Mouse (Mus musculus): ENCODE results near the gene Wdfy3. TPM values are rescaled to one million over a fixed set of nuclear protein-coding genes. Genes with fewer than 3 reads are reported as not detected.
"Not testable (repeated sequence)": the region's sequence is repeated elsewhere in the genome, so short reads cannot be mapped to it uniquely, and the experiment has no call there.

The Wdfy3 gene
- polyA plus RNA-seq, 1 experiment from 2014 or later = 20.8 TPM

- WGBS = 79% methylated on average over 3 of the region's 3 CpGs
Observed at GRCm38 (mm10) chr5:101995451-101995995, 74.2 kb downstream of the Wdfy3 start.

GRCm38 (mm10) chr5:101993996-101994395, 75.7 kb downstream of the Wdfy3 start:
- WGBS = 49% methylated on average over 5 of the region's 5 CpGs
- H3K4me2 ChIP-seq = no peak overlapping the region
- H3K4me3 ChIP-seq (replicated peaks) = no peak overlapping the region
- no peaks in the 10 kb centered on the region for H3K27me3 ChIP-seq
- H3K36me3 ChIP-seq = peaks cover 6% of the 10 kb centered on the region; the same call in 1 of the 2 replicates
- no peaks in the 10 kb centered on the region for H3K9me3 ChIP-seq (replicated peaks)
- H3K4me1 ChIP-seq = peaks cover 32% of the 10 kb centered on the region
- ATAC-seq (replicated peaks; ENCODE audit: low FRiP score) = peak; percentile 47; the same call in 1 of the 2 replicates
- H3K9ac ChIP-seq = no peak overlapping the region
- no peak overlapping the region for H3K27ac ChIP-seq

More at GRCm38 (mm10) chr5:101995451-101995995, 74.2 kb downstream of the Wdfy3 start:
- ATAC-seq (replicated peaks; ENCODE audit: low FRiP score) = no peak
- no peak overlapping the region for H3K9ac ChIP-seq
- no peak overlapping the region for H3K4me2 ChIP-seq
- H3K4me3 ChIP-seq (replicated peaks) = no peak overlapping the region
- H3K27me3 ChIP-seq = no peaks in the 10 kb centered on the region
- no peaks in the 10 kb centered on the region for H3K9me3 ChIP-seq (replicated peaks)
- peaks cover 8% of the 10 kb centered on the region; the same call in 1 of the 2 replicates for H3K36me3 ChIP-seq
- no peak overlapping the region for H3K27ac ChIP-seq
- peaks cover 29% of the 10 kb centered on the region for H3K4me1 ChIP-seq

DNA sequence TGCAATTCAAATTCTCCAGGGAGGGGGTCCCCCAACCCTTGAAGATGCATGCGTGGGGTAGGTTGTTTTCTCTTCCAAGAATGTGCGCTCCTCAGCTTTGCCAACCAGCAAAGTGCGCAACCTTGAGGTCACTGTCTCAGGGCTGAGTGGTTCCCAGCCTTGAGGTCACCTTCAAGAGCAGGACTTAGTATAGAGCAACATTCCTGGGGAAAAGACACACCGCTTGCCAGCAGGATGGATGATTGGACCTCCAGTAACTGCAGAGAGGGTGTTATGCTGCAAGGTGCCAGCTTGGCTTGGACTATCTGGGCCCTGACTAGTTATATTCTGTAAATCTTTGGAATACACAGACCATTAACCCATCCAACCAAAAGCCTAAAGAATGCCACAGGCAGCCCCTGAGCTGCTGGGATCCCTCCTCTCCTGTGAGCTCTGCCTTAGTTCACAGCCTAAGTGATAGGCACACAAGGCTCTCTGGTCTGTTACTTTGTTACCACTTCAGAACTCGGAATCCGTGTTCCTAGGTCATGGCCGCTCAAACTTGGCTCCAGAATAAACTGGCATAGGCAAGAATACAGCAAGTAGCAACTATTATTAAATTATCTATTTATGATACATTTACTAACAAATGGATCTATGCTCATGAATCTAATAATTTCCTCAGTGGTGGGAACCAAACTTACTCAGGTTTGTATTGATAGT, 76.6 kb downstream of the Wdfy3 start:
- H3K9me3 ChIP-seq (replicated peaks) = no peaks in the 10 kb centered on the region
- H3K4me3 ChIP-seq (replicated peaks) = no peak overlapping the region
- 65% methylated on average over 7 of the region's 7 CpGs for WGBS
- peak; percentile 76 for ATAC-seq (replicated peaks; ENCODE audit: low FRiP score)
- H3K4me2 ChIP-seq = no peak overlapping the region
- H3K27ac ChIP-seq = peak overlapping the region; percentile 68
- peaks cover 6% of the 10 kb centered on the region; the same call in 1 of the 2 replicates for H3K36me3 ChIP-seq
- H3K27me3 ChIP-seq = no peaks in the 10 kb centered on the region
- H3K4me1 ChIP-seq = peaks cover 32% of the 10 kb centered on the region
- no peak overlapping the region for H3K9ac ChIP-seq

DNA sequence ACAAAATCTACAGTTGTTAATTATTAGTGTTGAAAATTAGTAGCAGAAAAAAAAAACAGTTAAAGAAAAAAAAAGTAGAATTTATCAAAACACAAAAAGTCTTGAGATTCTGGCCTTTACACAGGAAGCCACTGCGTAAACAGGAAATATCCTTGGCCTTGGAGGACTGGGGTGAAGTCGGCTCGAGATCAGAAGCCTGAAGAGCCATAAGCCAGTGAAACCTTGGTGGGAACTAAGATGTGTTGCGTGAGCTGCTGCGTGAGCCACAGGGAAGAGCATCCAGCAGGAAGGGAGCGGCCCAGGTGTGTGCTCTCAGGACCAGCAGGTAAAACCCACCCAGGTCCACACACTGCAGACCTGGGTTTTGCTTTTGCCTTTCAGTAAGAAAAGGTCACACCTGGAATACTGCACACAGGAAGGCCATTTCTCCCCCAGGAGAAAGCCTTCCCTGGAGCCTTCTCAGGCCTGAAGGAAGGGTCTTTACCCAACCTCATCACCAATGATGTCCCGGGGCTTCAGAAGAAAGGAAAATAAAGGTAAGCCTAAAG, 79.3 kb downstream of the Wdfy3 start:
- H3K9me3 ChIP-seq (replicated peaks) = no peaks in the 10 kb centered on the region
- no peaks in the 10 kb centered on the region for H3K36me3 ChIP-seq
- H3K27me3 ChIP-seq = no peaks in the 10 kb centered on the region
- 71% methylated on average over 7 of the region's 7 CpGs for WGBS
- H3K4me3 ChIP-seq (replicated peaks) = no peak overlapping the region
- peaks cover 32% of the 10 kb centered on the region for H3K4me1 ChIP-seq
- ATAC-seq (replicated peaks; ENCODE audit: low FRiP score) = no peak
- H3K27ac ChIP-seq = peak overlapping the region; percentile 49; the same call in 1 of the 2 replicates
- H3K4me2 ChIP-seq = no peak overlapping the region
- no peak overlapping the region for H3K9ac ChIP-seq

GRCm38 (mm10) chr5:101988476-101988875, 81.2 kb downstream of the Wdfy3 start:
- H3K27ac ChIP-seq = no peak overlapping the region
- WGBS = 91% methylated on average over 10 of the region's 10 CpGs
- H3K36me3 ChIP-seq = no peaks in the 10 kb centered on the region
- no peak overlapping the region for H3K4me3 ChIP-seq (replicated peaks)
- no peaks in the 10 kb centered on the region for H3K27me3 ChIP-seq
- H3K4me2 ChIP-seq = no peak overlapping the region
- H3K4me1 ChIP-seq = peaks cover 24% of the 10 kb centered on the region
- H3K9me3 ChIP-seq (replicated peaks) = no peaks in the 10 kb centered on the region
- H3K9ac ChIP-seq = no peak overlapping the region
- ATAC-seq (replicated peaks; ENCODE audit: low FRiP score) = no peak

- WGBS = 65% methylated on average over 3 of the region's 3 CpGs
- Histone ChIP-seq H3K36me3 (0 out of 2 replicates have a peak, but pooled peaks cover 3% of the 10 kb centered on the region), H3K4me2 (no peak overlapping the region), H3K27me3 (no peaks in the 10 kb centered on the region), H3K4me3 (replicated peaks) (no peak overlapping the region), H3K27ac (no peak overlapping the region), H3K9me3 (replicated peaks) (no peaks in the 10 kb centered on the region), H3K4me1 (peaks cover 13% of the 10 kb centered on the region), H3K9ac (no peak overlapping the region)
- ATAC-seq (replicated peaks; ENCODE audit: low FRiP score) = no peak
Observed at GRCm38 (mm10) chr5:101986694-101987093, 83.0 kb downstream of the Wdfy3 start.

- Histone ChIP-seq H3K4me2 (no peak overlapping the region), H3K27ac (peak overlapping the region; percentile 64), H3K4me3 (replicated peaks) (no peak overlapping the region), H3K9ac (no peak overlapping the region), H3K27me3 (no peaks in the 10 kb centered on the region), H3K36me3 (peaks cover 38% of the 10 kb centered on the region), H3K9me3 (replicated peaks) (no peaks in the 10 kb centered on the region), H3K4me1 (no peaks in the 10 kb centered on the region)
- ATAC-seq (replicated peaks; ENCODE audit: low FRiP score) = no peak
- 83% methylated on average over 5 of the region's 5 CpGs for WGBS
Observed at GRCm38 (mm10) chr5:101982239-101982638, 87.5 kb downstream of the Wdfy3 start.

DNA sequence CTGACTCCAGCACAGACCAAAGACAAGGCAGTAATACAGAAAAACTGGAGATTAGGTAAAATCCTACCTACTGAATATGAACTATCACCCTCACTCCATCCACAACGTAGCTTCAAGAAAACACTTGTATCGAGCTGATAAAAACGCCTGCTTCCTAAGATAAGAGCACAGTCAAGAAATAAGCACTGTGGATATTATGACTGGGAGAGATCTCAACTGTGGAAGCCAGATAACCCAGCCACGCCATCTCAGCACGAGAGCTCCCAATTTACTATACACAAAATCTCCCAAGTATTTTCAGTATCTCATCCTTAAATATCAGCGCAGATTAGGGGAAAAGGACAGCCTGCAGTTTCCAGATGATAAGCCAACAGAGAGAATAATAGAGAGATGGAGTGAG, 90.1 kb downstream of the Wdfy3 start:
- no peak overlapping the region for H3K27ac ChIP-seq
- no peaks in the 10 kb centered on the region for H3K9me3 ChIP-seq (replicated peaks)
- no peak overlapping the region for H3K4me2 ChIP-seq
- WGBS = 91% methylated on average over 6 of the region's 6 CpGs
- no peak overlapping the region for H3K4me3 ChIP-seq (replicated peaks)
- H3K9ac ChIP-seq = no peak overlapping the region
- no peak for ATAC-seq (replicated peaks; ENCODE audit: low FRiP score)
- no peaks in the 10 kb centered on the region for H3K4me1 ChIP-seq
- H3K27me3 ChIP-seq = no peaks in the 10 kb centered on the region
- H3K36me3 ChIP-seq = peaks cover 38% of the 10 kb centered on the region

GRCm38 (mm10) chr5:101972594-101972993, 97.1 kb downstream of the Wdfy3 start:
- H3K27ac ChIP-seq; H3K4me3 ChIP-seq (replicated peaks); H3K9me3 ChIP-seq (replicated peaks); H3K27me3 ChIP-seq; H3K9ac ChIP-seq; ATAC-seq (replicated peaks; ENCODE audit: low FRiP score); H3K4me2 ChIP-seq: not testable (repeated sequence)
- Histone ChIP-seq H3K36me3 (peaks cover 10% of the 10 kb centered on the region), H3K4me1 (peaks cover 29% of the 10 kb centered on the region)
- 79% methylated on average over 4 of the region's 4 CpGs for WGBS

DNA sequence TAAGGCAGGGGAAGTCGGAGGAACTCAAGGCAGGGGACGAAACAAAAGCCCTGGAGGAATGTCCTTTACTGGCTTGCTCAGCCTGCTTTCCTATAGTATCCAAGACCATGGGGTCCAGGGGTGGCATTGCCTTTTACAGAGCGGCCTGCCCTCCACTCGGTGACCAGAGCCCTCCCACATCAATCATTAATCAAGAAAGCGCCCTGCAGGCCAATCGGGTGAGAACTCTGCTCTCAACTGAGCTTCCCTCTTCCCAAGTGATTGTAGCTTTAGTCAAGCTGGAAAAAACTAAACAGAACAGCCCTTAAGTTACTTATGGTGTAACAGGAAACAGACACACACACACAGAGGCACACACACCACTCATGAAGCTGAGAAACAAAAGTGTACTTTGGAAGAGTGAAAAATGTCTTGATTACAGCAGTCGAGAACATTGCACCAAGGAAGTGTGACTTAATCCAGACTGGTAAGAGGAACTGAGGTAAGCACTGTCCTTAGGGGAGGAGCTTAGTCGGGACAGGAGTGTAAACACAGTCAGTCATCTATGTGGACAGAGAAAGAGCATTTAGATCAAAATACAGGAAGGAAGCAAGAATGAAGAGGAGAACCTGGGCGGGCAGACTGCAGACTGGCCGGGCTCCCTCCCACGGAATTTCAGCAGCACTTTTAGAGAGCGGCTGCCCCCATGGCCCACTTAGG, 101.4 kb downstream of the Wdfy3 start:
- no peak overlapping the region for H3K4me3 ChIP-seq (replicated peaks)
- peak; percentile 90 for ATAC-seq (replicated peaks; ENCODE audit: low FRiP score)
- H3K4me1 ChIP-seq = peaks cover 33% of the 10 kb centered on the region
- H3K9ac ChIP-seq = no peak overlapping the region
- WGBS = 14% methylated on average over 12 of the region's 12 CpGs
- H3K9me3 ChIP-seq (replicated peaks) = no peaks in the 10 kb centered on the region
- peak overlapping the region; percentile 89 for H3K27ac ChIP-seq
- H3K36me3 ChIP-seq = peaks cover 24% of the 10 kb centered on the region
- peak overlapping the region; percentile 9; the same call in 1 of the 2 replicates for H3K4me2 ChIP-seq
- no peaks in the 10 kb centered on the region for H3K27me3 ChIP-seq

GRCm38 (mm10) chr5:101967832-101968152, 101.9 kb downstream of the Wdfy3 start:
- Histone ChIP-seq H3K4me1 (peaks cover 33% of the 10 kb centered on the region), H3K4me3 (replicated peaks) (no peak overlapping the region), H3K27ac (peak overlapping the region; percentile 89), H3K4me2 (no peak overlapping the region), H3K9me3 (replicated peaks) (no peaks in the 10 kb centered on the region), H3K9ac (no peak overlapping the region), H3K27me3 (no peaks in the 10 kb centered on the region), H3K36me3 (peaks cover 24% of the 10 kb centered on the region)
- WGBS = 40% methylated on average over 2 of the region's 2 CpGs
- no peak for ATAC-seq (replicated peaks; ENCODE audit: low FRiP score)

GRCm38 (mm10) chr5:101962824-101963223, 106.9 kb downstream of the Wdfy3 start:
- H3K4me3 ChIP-seq (replicated peaks) = no peak overlapping the region
- 88% methylated on average over 4 of the region's 4 CpGs for WGBS
- ATAC-seq (replicated peaks; ENCODE audit: low FRiP score) = no peak
- H3K4me1 ChIP-seq = peaks cover 6% of the 10 kb centered on the region
- peaks cover 64% of the 10 kb centered on the region for H3K36me3 ChIP-seq
- no peak overlapping the region for H3K4me2 ChIP-seq
- H3K9me3 ChIP-seq (replicated peaks) = no peaks in the 10 kb centered on the region
- H3K27ac ChIP-seq = no peak overlapping the region
- H3K9ac ChIP-seq = no peak overlapping the region
- no peaks in the 10 kb centered on the region for H3K27me3 ChIP-seq
